Mouse (Mus musculus): ENCODE data around the gene Abtb2. TPM values are rescaled to one million over a fixed set of nuclear protein-coding genes. Genes with fewer than 3 reads are reported as not detected.

The Abtb2 gene
- polyA plus RNA-seq, 1 experiment = 4.2 TPM

DNA sequence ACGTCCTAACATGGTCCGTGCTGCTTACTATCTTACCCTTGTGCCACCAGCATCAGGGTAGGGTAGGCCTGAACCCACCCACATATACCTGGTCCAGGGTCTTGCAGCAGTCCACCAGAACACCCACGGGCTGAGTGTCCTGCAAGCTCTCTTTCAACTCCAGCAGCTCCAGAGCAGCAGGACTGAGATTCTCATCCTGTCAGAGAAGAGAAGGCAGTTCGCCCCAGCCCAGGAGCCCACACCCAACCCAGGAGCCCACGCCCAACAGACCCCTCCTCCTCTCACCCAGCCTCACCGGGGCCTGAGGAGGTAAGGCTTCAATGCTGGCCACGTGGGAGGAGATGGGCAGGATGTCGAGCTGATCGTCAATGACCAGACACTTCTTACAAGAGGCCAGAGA lies 181.8 kb downstream of the Abtb2 start:
- H3K27ac ChIP-seq (ENCODE audit: control insufficient read depth, insufficient read depth, low read depth, low read length, poor library complexity) = no peak overlapping the region
- H3K4me3 ChIP-seq (replicated peaks; ENCODE audit: control insufficient read depth, low read depth, low read length) = no peak overlapping the region
- H3K4me1 ChIP-seq (ENCODE audit: control insufficient read depth, insufficient read depth, low read length) = no peaks in the 10 kb centered on the region
- 85% methylated on average over 9 of the region's 9 CpGs for WGBS
- no peak for TF ChIP-seq CTCF (IDR thresholded peaks at IDR 0.05; ENCODE audit: control insufficient read depth, insufficient read depth, low read length)
- no peak for TF ChIP-seq POLR2A (IDR thresholded peaks at IDR 0.05; ENCODE audit: borderline replicate concordance, control insufficient read depth, low read depth, low read length)

DNA sequence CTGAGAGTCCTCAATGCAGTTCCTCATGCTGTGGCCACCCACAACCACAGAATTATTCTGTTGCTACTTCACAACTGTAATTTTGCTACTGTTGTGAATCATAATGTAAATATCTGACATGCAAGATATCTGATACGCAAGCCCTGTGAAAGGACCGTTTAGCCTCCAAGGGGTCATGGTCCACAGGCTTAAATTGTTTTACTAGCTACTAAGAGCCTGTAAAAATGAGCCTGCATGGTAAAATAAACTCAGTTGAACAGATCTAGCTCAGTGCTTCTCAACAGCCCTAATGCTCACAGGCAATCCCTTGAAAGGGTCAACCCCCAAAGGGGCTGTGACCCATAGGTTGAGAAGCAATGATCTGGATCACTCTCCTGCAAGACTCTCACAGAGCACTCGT lies 183.0 kb downstream of the Abtb2 start:
- no peak overlapping the region for H3K27ac ChIP-seq (ENCODE audit: control insufficient read depth, insufficient read depth, low read depth, low read length, poor library complexity)
- WGBS = 88% methylated on average over 3 of the region's 3 CpGs
- no peaks in the 10 kb centered on the region for H3K4me1 ChIP-seq (ENCODE audit: control insufficient read depth, insufficient read depth, low read length)
- no peak overlapping the region for H3K4me3 ChIP-seq (replicated peaks; ENCODE audit: control insufficient read depth, low read depth, low read length)
- TF ChIP-seq POLR2A (IDR thresholded peaks at IDR 0.05; ENCODE audit: borderline replicate concordance, control insufficient read depth, low read depth, low read length) (no peak), CTCF (IDR thresholded peaks at IDR 0.05; ENCODE audit: control insufficient read depth, insufficient read depth, low read length) (no peak)

DNA sequence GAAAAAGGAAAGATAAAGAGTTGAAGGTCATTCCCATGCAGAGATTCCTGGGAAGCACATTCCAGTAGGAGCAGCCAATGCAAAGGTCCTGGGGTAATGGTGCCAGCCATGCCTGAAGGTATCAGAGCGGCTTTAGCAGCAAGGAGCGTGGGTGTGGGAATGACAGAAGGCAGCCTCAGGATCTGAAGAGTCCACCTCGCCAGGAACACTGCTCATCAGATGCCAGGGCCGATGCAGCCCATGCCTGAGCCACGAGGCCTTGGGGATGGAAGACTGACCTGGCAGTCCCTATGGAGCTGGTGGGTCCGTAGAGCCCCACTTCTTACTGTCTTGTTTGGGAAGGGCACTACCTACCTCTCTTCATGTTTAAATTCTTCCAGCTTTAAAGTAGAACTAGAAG lies 185.7 kb downstream of the Abtb2 start:
- 84% methylated on average over 6 of the region's 6 CpGs for WGBS
- Histone ChIP-seq H3K27ac (ENCODE audit: control insufficient read depth, insufficient read depth, low read depth, low read length, poor library complexity) (no peak overlapping the region), H3K4me3 (replicated peaks; ENCODE audit: control insufficient read depth, low read depth, low read length) (no peak overlapping the region)

DNA sequence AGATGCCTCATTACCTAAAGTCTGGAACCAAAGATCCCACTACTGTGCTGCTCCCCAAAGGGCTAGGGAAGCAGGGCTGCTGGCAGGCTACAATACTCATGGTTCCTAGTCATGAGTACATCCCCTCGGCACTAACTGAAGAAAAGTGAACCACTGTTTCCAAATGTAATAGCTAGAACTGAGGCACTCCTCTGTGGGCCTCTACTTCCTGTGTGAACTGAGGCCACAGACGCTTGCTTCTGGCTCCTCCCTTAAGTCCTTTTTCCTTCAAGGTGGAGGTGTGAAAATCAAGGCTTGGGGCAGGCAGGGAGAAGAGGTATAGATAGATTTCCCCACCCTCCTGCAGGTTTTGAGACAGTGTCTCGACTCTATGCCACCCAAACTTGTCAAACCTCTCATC lies 188.5 kb downstream of the Abtb2 start:
- WGBS = 65% methylated on average over 3 of the region's 3 CpGs
- Histone ChIP-seq H3K4me3 (replicated peaks; ENCODE audit: control insufficient read depth, low read depth, low read length) (no peak overlapping the region), H3K27ac (ENCODE audit: control insufficient read depth, insufficient read depth, low read depth, low read length, poor library complexity) (no peak overlapping the region), H3K4me1 (ENCODE audit: control insufficient read depth, insufficient read depth, low read length) (no peaks in the 10 kb centered on the region)
- TF ChIP-seq POLR2A (IDR thresholded peaks at IDR 0.05; ENCODE audit: borderline replicate concordance, control insufficient read depth, low read depth, low read length) (no peak), CTCF (IDR thresholded peaks at IDR 0.05; ENCODE audit: control insufficient read depth, insufficient read depth, low read length) (no peak)

More for the DNA sequence above, 185.7 kb downstream of the Abtb2 start:
- no peaks in the 10 kb centered on the region for H3K4me1 ChIP-seq (ENCODE audit: control insufficient read depth, insufficient read depth, low read length)
- TF ChIP-seq CTCF (IDR thresholded peaks at IDR 0.05; ENCODE audit: control insufficient read depth, insufficient read depth, low read length) = no peak
- TF ChIP-seq POLR2A (IDR thresholded peaks at IDR 0.05; ENCODE audit: borderline replicate concordance, control insufficient read depth, low read depth, low read length) = no peak

DNA sequence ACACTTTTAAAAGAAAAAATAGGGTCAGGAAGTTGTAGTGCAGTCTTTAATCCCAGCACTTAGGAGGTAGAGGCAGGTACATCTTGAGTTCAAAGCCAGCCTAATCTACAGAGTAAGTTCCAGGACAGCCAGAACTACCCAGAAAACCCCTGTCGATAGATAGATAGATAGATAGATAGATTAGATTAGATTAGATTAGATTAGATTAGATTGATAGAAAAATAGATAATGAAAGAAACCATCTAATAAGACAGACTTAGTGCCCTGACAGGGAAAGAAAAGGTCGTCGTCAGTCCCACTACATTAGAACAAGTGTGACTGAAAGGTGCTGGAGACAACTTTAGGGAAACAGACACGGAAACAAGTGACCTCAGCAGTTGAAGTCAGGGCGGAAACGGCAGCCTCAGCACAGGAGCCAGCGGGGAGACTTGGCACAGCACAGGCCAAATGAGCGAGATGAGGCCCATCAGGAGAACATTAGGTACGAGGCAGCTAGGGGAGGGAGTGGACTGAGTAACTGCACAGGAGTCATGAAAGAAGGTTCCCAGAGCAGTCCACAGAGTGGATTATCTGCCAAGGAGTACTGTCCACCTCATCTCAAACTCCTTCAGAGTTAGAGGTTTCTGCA lies 189.5 kb downstream of the Abtb2 start:
- Histone ChIP-seq H3K27ac (ENCODE audit: control insufficient read depth, insufficient read depth, low read depth, low read length, poor library complexity) (no peak overlapping the region), H3K4me3 (replicated peaks; ENCODE audit: control insufficient read depth, low read depth, low read length) (no peak overlapping the region), H3K4me1 (ENCODE audit: control insufficient read depth, insufficient read depth, low read length) (peaks cover 2% of the 10 kb centered on the region; the same call in 1 of the 2 replicates)
- WGBS = 82% methylated on average over 9 of the region's 9 CpGs
- TF ChIP-seq CTCF (IDR thresholded peaks at IDR 0.05; ENCODE audit: control insufficient read depth, insufficient read depth, low read length) = no peak
- no peak for TF ChIP-seq POLR2A (IDR thresholded peaks at IDR 0.05; ENCODE audit: borderline replicate concordance, control insufficient read depth, low read depth, low read length)

DNA sequence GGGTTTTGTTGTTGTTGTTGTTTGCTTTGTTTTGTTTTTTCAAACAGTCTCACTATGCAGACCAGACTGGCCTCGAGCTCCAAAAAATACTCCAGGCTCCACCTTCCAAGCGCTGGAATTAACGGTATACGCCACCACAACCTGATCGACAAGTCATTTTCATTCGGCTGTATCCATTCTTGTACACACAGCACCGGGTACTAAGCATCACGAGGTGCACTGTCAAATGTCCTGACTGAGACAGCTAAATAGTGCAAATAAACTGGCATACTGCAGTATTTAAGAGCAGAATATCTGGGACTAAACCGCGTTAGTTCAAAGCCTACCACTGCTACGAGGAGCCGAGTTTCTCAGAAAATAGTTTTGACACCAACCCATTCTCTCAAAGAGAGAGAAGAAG lies 194.3 kb downstream of the Abtb2 start:
- H3K4me1 ChIP-seq (ENCODE audit: control insufficient read depth, insufficient read depth, low read length) = peaks cover 3% of the 10 kb centered on the region; the same call in 1 of the 2 replicates
- TF ChIP-seq CTCF (IDR thresholded peaks at IDR 0.05; ENCODE audit: control insufficient read depth, insufficient read depth, low read length) = no peak
- TF ChIP-seq POLR2A (IDR thresholded peaks at IDR 0.05; ENCODE audit: borderline replicate concordance, control insufficient read depth, low read depth, low read length) = no peak
- peak overlapping the region; percentile 95 for H3K4me3 ChIP-seq (replicated peaks; ENCODE audit: control insufficient read depth, low read depth, low read length)
- H3K27ac ChIP-seq (ENCODE audit: control insufficient read depth, insufficient read depth, low read depth, low read length, poor library complexity) = no peak overlapping the region
- WGBS = under 1% methylated on average over 12 of the region's 12 CpGs

DNA sequence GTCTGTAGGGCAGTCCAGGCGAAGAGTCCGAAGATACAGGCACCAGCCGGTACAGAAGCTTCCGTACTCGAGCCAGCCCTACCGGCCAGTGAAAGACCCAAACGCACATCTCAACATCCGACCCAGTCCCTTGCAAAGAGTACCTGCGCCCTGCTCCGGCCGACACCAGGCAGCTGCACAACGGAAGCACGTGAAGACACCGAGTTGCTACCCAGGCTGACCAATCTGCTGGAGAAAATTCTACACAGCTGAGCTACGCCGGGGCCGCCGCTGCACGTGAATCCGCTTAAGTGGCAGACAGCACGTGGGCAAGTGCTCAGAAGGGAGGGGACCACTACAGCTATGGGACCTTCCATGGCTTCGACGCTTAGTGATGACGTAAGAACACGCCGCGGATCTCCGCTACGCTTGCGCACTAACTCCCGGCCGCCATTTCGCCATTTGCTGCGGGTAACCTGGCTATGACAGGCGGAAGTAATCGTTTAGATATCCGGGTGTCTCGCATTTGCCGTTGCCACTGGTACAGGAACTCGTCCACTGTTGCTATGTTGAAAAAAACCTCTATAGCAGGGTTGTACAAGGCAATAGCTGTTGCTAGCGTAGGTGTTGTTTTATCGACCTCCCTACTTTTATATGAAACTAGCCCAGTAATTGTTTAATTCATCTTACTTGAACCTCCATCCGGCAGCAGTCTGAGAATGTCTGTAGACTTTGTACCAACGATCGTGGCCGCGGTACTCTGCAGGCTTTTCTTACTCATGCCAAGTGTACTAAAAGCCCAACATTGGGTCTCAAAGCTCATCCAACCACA lies 195.0 kb downstream of the Abtb2 start, which contains the start of gene Nat10:
TSS of gene Nat10 (minus strand) at position 365 of the 811 bp plus-strand sequence.
- under 1% methylated on average over 47 of the region's 47 CpGs for WGBS
- Histone ChIP-seq H3K4me1 (ENCODE audit: control insufficient read depth, insufficient read depth, low read length) (peaks cover 3% of the 10 kb centered on the region; the same call in 1 of the 2 replicates), H3K27ac (ENCODE audit: control insufficient read depth, insufficient read depth, low read depth, low read length, poor library complexity) (peak within 1 kb of the TSS; percentile 25; the same call in 1 of the 2 replicates), H3K4me3 (replicated peaks; ENCODE audit: control insufficient read depth, low read depth, low read length) (peak within 1 kb of the TSS; percentile 95)
- TF ChIP-seq POLR2A (IDR thresholded peaks at IDR 0.05; ENCODE audit: borderline replicate concordance, control insufficient read depth, low read depth, low read length) (peak; percentile 31; the same call in 1 of the 2 replicates), CTCF (IDR thresholded peaks at IDR 0.05; ENCODE audit: control insufficient read depth, insufficient read depth, low read length) (peak; percentile 20; the same call in 1 of the 2 replicates)

DNA sequence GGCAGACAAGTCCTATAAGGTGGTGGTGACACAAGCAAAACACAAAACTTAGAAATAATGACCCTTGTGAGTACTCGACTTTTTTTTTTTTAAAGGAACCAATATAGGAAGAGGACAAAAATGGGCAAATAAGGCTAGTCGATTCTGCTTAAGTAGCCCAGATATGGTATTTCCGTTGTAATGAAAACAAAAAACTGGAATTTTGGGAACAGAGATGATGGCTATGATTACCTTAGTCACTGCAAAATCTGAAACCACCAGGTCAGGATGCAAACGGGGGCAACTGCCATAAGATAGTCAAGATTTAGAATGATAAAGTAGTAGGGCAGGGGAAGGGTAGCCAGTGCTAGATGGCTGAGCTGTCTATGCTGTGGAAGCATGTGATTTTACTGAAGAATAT lies 195.9 kb downstream of the Abtb2 start:
- WGBS = 31% methylated on average over 4 of the region's 4 CpGs
- Histone ChIP-seq H3K4me3 (replicated peaks; ENCODE audit: control insufficient read depth, low read depth, low read length) (no peak overlapping the region), H3K27ac (ENCODE audit: control insufficient read depth, insufficient read depth, low read depth, low read length, poor library complexity) (no peak overlapping the region), H3K4me1 (ENCODE audit: control insufficient read depth, insufficient read depth, low read length) (peaks cover 3% of the 10 kb centered on the region; the same call in 1 of the 2 replicates)
- no peak for TF ChIP-seq POLR2A (IDR thresholded peaks at IDR 0.05; ENCODE audit: borderline replicate concordance, control insufficient read depth, low read depth, low read length)
- no peak for TF ChIP-seq CTCF (IDR thresholded peaks at IDR 0.05; ENCODE audit: control insufficient read depth, insufficient read depth, low read length)

Data from bone marrow, adult 2 months (tissue).